Mouse (Mus musculus) olfactory bulb, adult 2 months (tissue): ENCODE data around the gene Fhit.

Experiments used
- CTCF ChIP-seq: fragments of 200-500 bp; IDR thresholded peaks from 2 replicates; pipeline ENCODE4 v1.5.1; 2012; ENCODE audit warnings: low read depth, mild to moderate bottlenecking, low read length, moderate library complexity; ENCODE audit not compliant: insufficient read depth
- POLR2A ChIP-seq: fragments of 200-500 bp; IDR thresholded peaks from 2 replicates; pipeline ENCODE4 v1.6.1; 2012; ENCODE audit warnings: mild to moderate bottlenecking, low read depth, low read length, moderate library complexity; ENCODE audit not compliant: insufficient read depth

- TF ChIP-seq CTCF: no peak
- TF ChIP-seq POLR2A: no peak
Measured at GRCm38 (mm10) chr14:9672728-9673127, 1489.1 kb downstream of the Fhit start.
